Mouse (Mus musculus): ENCODE data around the gene D130043K22Rik. TPM values are rescaled to one million over a fixed set of nuclear protein-coding genes. Genes with fewer than 3 reads are reported as not detected.

The D130043K22Rik gene
- polyA plus RNA-seq, 1 experiment from 2014 or later, result 2.4 TPM

DNA sequence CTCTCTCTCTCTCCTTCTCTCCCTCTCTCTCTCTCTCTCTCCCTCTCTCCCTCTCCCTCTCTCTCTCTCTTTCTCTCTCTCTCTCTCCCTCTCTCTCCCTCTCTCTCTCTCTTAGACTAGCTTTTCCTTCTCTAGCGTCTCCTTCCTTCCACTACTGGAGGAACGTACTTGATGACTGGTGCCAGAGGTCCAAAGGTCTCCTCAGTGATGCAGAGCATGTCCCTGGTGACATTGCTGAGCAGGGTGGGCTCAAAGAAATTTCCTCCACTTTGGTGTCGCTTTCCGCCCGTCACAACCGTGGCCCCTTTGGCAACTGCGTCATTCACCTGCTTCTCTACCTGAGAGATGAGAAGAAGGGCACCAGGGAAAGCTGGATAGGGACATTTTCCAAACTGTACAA, 68.6 kb downstream of the D130043K22Rik start:
- Histone ChIP-seq H3K4me2 (replicated peaks) (no peak overlapping the region), H3K27ac (no peak overlapping the region), H3K9me3 (no peaks in the 10 kb centered on the region), H3K36me3 (peaks cover 24% of the 10 kb centered on the region), H3K4me1 (no peaks in the 10 kb centered on the region), H3K27me3 (replicated peaks) (no peaks in the 10 kb centered on the region), H3K9ac (no peak overlapping the region), H3K4me3 (no peak overlapping the region)
- 91% methylated on average over 7 of the region's 7 CpGs for WGBS
- no peak for ATAC-seq (ENCODE audit: low FRiP score, low read depth)

DNA sequence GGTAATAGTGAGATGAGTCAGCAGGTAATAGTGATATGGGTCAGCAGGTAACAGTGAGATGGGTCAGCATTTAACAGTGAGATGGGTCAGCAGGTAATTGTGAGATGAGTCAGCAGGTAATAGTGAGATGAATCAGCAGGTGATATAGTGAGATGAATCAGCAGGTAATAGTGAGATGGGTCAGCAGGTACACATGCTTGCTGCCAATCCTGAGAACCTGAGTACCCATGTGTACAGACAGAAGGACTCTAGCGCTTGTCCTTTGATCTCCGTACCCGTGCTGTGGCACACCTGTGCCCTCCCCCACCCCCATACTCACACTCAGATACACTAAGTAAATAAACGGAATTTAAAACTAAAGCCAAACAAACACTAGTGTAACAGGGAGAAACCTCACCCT, 70.0 kb downstream of the D130043K22Rik start:
- Histone ChIP-seq H3K27me3 (replicated peaks) (no peaks in the 10 kb centered on the region), H3K4me3 (no peak overlapping the region), H3K4me1 (no peaks in the 10 kb centered on the region), H3K4me2 (replicated peaks) (no peak overlapping the region), H3K36me3 (peaks cover 27% of the 10 kb centered on the region), H3K27ac (no peak overlapping the region), H3K9me3 (no peaks in the 10 kb centered on the region), H3K9ac (no peak overlapping the region)
- no peak for ATAC-seq (ENCODE audit: low FRiP score, low read depth)
- WGBS, result 93% methylated on average over 4 of the region's 4 CpGs

DNA sequence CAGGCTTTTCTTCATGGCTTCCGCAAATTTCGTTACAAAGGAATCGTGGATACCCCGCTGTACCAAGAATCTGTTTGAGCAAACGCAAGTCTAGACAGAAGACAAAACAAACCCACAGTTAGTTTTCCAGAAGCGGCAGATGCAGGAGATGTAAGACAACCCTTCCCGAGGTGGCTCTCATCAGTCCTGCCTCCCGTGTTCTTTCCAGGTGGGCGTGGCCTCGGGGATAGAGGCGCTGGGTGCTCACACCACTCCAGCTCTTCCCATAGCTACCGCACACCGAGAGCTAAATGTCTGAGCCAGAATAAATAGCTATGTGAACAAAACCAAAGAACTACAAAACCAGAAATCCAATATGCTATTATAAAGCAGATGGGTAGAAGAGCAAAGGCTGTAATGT, 70.9 kb downstream of the D130043K22Rik start:
- Histone ChIP-seq H3K4me3 (no peak overlapping the region), H3K27ac (no peak overlapping the region), H3K4me1 (no peaks in the 10 kb centered on the region), H3K9me3 (no peaks in the 10 kb centered on the region), H3K4me2 (replicated peaks) (no peak overlapping the region), H3K27me3 (replicated peaks) (no peaks in the 10 kb centered on the region), H3K9ac (no peak overlapping the region), H3K36me3 (peaks cover 27% of the 10 kb centered on the region)
- ATAC-seq (ENCODE audit: low FRiP score, low read depth), result no peak
- 77% methylated on average over 13 of the region's 13 CpGs for WGBS

DNA sequence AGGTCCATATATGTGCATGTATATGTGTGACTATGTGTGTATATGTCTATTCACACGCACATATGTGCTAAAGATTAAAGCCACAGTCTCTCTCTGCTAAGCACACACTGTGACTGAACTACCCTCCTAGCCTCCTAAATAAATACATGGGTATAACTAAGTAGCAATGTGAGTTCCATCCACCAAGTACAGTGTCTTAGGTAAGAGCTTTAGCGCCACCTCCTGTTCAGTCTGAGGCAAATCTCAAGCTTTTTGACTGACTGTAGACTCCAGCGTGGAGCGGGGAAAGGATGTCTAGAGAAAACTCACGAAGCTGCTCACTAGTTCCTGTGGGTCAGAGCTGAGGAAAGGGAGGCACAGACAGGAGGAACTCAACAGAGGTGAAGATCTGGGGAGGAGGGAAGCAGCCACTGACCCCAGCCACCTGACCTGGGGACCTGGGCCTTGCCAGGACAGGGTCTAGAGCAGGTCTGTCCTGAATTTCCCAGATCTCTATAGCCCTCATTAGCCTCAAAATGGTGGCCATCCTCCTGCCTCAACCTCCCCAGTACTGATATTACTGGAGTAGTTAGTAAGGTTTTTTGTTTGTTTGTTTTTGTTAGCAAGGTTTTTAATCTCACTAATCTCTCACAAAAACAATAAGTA, 75.5 kb downstream of the D130043K22Rik start:
- peak; percentile 48; the same call in 1 of the 2 replicates for ATAC-seq (ENCODE audit: low FRiP score, low read depth)
- H3K4me3 ChIP-seq, result no peak overlapping the region
- H3K36me3 ChIP-seq, result peaks cover 33% of the 10 kb centered on the region; the same call in 1 of the 2 replicates
- no peak overlapping the region for H3K27ac ChIP-seq
- H3K4me2 ChIP-seq (replicated peaks), result no peak overlapping the region
- H3K4me1 ChIP-seq, result no peaks in the 10 kb centered on the region
- H3K9ac ChIP-seq, result no peak overlapping the region
- 28% methylated on average over 5 of the region's 5 CpGs for WGBS
- no peaks in the 10 kb centered on the region for H3K27me3 ChIP-seq (replicated peaks)
- no peaks in the 10 kb centered on the region for H3K9me3 ChIP-seq

DNA sequence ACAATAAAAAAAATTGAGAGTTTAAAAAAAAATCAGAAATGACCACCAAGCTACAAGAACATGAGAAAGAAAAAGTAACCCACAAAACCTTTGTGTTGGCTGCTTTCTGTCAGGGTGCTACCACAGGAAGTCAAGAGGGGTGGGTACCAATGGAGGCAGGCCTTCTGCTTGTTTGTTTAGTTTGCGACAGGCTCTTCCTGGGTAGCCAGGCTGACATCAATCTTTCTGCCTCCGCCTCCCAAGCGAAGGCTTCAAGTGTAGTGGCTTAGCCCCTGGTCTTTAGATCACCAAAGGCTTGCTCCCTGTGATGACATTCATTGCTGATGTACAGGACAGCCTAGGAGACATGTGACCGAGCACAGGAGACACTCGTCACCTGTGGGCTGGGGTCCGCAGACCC, 76.3 kb downstream of the D130043K22Rik start:
- peaks cover 33% of the 10 kb centered on the region; the same call in 1 of the 2 replicates for H3K36me3 ChIP-seq
- ATAC-seq (ENCODE audit: low FRiP score, low read depth), result no peak
- no peak overlapping the region for H3K9ac ChIP-seq
- no peak overlapping the region for H3K4me3 ChIP-seq
- no peak overlapping the region for H3K27ac ChIP-seq
- WGBS, result 77% methylated on average over 6 of the region's 6 CpGs
- H3K4me1 ChIP-seq, result no peaks in the 10 kb centered on the region
- no peak overlapping the region for H3K4me2 ChIP-seq (replicated peaks)
- no peaks in the 10 kb centered on the region for H3K9me3 ChIP-seq
- H3K27me3 ChIP-seq (replicated peaks), result no peaks in the 10 kb centered on the region

DNA sequence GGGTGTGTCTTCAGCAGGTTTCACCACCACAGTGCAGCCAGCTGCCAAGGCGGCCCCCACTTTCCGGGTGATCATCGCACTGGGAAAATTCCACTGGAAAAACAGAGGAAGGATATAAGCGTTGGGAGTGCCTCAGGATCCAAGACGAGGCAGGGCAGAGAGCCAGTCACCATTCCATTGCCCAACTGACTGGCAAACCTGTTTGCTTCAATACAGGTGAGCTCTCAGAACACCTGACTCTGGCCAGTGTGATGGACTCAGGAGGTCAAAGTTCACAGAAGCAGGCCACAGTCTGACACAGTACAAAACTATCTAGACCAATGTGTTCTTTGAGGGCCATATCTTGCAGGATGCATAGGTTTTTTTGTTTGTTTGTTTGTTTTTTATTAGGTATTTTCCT, 79.1 kb downstream of the D130043K22Rik start:
- ATAC-seq (ENCODE audit: low FRiP score, low read depth), result no peak
- 93% methylated on average over 5 of the region's 5 CpGs for WGBS
- no peaks in the 10 kb centered on the region for H3K9me3 ChIP-seq

DNA sequence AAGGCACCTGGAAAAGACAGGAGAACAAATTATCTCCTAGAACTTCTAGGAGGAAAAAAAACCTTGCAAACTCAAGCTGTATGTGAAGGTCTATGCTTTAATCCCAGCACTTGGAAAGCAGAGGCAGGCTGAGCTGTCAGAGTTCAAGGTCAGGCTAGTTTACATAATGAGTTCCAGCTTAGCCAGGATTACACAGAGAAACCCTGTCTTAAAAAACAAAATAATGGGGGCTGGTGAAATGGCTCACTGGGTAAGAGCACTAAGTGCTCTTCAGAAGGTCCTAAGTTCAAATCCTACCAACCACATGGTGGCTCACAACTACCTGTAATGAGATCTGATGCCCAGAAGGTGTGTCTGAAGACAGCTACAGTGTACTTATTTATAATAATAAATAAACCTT, 85.7 kb downstream of the D130043K22Rik start:
- Histone ChIP-seq H3K4me1 (no peaks in the 10 kb centered on the region), H3K9ac (no peak overlapping the region), H3K27me3 (replicated peaks) (no peaks in the 10 kb centered on the region), H3K4me3 (no peak overlapping the region), H3K4me2 (replicated peaks) (no peak overlapping the region), H3K27ac (no peak overlapping the region), H3K36me3 (no peaks in the 10 kb centered on the region), H3K9me3 (no peaks in the 10 kb centered on the region)
- no peak for ATAC-seq (ENCODE audit: low FRiP score, low read depth)

More for the DNA sequence above, 79.1 kb downstream of the D130043K22Rik start:
- Histone ChIP-seq H3K36me3 (peaks cover 24% of the 10 kb centered on the region; the same call in 1 of the 2 replicates), H3K4me3 (no peak overlapping the region), H3K27ac (no peak overlapping the region), H3K27me3 (replicated peaks) (no peaks in the 10 kb centered on the region), H3K4me2 (replicated peaks) (no peak overlapping the region), H3K4me1 (no peaks in the 10 kb centered on the region), H3K9ac (no peak overlapping the region)

DNA sequence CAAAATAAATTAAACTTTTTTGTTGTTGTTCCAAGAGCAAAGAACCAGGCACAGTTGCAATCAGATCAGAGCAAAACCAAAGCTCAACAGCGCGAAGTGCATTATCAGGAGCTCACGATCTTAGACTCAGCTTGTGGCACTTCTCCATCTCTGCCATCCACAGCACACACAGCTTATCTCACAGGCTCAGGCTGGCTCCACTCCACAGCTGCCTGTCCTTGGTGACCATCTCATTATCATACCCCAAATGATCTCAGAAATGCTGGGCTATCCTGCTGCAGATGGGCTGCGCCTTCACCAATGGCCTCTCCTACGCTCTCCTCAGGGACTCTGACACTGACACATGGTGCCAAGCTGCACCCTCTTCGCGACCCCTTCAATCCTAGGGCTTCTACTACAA, 88.3 kb downstream of the D130043K22Rik start:
- no peak overlapping the region for H3K4me2 ChIP-seq (replicated peaks)
- H3K9ac ChIP-seq, result no peak overlapping the region
- H3K4me1 ChIP-seq, result peaks cover 6% of the 10 kb centered on the region; the same call in 1 of the 2 replicates
- no peak overlapping the region for H3K4me3 ChIP-seq
- H3K27me3 ChIP-seq (replicated peaks), result no peaks in the 10 kb centered on the region
- H3K9me3 ChIP-seq, result no peaks in the 10 kb centered on the region
- no peak for ATAC-seq (ENCODE audit: low FRiP score, low read depth)
- 96% methylated on average over 7 of the region's 7 CpGs for WGBS
- no peaks in the 10 kb centered on the region for H3K36me3 ChIP-seq
- no peak overlapping the region for H3K27ac ChIP-seq

DNA sequence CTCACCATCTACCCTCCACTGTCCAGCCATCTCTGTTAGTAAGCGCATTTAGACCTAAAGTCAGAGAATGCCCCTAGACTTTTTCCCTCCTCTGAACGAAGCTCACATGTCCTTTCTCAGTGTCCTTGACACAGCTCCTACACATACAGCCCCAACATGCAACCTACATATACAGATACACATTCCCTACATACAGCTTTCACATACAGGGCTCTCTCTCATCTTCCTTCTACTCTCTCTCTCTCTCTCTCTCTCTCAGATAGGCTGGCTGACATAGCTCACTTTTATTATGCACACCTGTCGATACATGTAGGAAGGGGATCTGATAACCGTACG, 91.8 kb downstream of the D130043K22Rik start:
- WGBS, result 59% methylated on average over 5 of the region's 5 CpGs
- H3K27ac ChIP-seq, result no peak overlapping the region
- peak overlapping the region; percentile 83 for H3K9ac ChIP-seq
- H3K4me3 ChIP-seq, result peak overlapping the region; percentile 84
- no peaks in the 10 kb centered on the region for H3K36me3 ChIP-seq
- peak overlapping the region; percentile 91 for H3K4me2 ChIP-seq (replicated peaks)
- H3K4me1 ChIP-seq, result peaks cover 6% of the 10 kb centered on the region; the same call in 1 of the 2 replicates
- no peaks in the 10 kb centered on the region for H3K9me3 ChIP-seq
- no peaks in the 10 kb centered on the region for H3K27me3 ChIP-seq (replicated peaks)
- peak; percentile 43 for ATAC-seq (ENCODE audit: low FRiP score, low read depth)

DNA sequence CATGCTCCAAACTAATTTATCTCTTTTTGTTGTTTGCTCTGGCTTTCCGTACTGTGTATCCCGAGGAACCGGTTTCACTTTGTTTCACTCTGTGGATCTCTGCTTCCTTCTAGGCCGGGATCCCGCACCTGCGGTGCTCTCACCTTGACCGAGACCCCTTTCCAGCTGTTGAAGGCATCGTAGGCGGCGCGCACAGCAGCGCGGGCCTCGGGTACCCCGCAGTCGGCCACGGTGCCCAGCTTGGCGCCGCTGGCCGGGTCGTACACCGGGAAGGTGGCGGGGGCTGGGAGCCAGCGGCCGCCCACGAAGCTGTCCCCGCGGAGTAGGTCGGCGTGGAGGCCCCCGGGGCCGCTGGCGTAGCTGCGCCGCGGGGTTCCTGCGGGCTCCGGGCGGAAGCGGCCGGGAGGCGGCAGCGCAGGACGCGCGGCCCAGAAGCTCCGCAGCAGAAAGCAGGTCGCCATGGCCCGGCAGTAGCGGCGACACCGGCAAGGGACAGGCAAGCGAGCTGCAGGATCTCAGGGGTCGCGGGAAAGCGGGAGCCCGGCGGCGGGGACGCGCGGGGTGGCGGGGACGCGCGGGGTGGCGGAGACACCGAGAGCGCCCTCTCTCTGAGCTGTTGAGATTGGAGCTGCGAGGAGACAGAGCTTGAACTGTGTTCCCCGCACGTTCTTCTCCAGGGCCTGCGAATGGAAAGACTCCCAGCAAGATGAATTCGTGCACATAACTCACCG, 92.3 kb downstream of the D130043K22Rik start, which contains the start of gene Aldh5a1:
TSS of gene Aldh5a1 (minus strand) at position 554 of the 731 bp plus-strand sequence.
- under 1% methylated on average over 75 of the region's 75 CpGs for WGBS
- peak within 1 kb of the TSS; percentile 91 for H3K4me2 ChIP-seq (replicated peaks)
- no peaks in the 10 kb centered on the region for H3K36me3 ChIP-seq
- peak; percentile 86 for ATAC-seq (ENCODE audit: low FRiP score, low read depth)
- peak within 1 kb of the TSS; percentile 84 for H3K4me3 ChIP-seq
- H3K9ac ChIP-seq, result peak within 1 kb of the TSS; percentile 83
- peak within 1 kb of the TSS; percentile 46; the same call in 1 of the 2 replicates for H3K27ac ChIP-seq
- H3K9me3 ChIP-seq, result no peaks in the 10 kb centered on the region
- no peaks in the 10 kb centered on the region for H3K27me3 ChIP-seq (replicated peaks)
- peaks cover 6% of the 10 kb centered on the region; the same call in 1 of the 2 replicates for H3K4me1 ChIP-seq

DNA sequence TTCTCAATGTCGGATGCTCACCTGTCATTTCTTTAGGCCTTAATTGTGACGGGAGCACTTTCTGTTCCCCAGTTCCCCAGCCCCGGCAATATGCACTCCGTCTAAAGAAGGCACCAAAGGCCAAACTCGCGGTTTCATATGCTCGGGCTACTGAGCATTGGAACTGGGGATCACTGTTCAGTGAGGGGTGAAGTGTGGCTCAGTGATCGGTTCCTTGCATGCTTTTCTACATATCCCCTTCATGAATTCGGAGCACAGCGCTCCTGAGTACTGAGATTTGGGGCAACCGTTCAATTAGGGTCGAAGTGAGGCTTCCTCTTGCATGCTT, 92.9 kb downstream of the D130043K22Rik start:
- WGBS, result 19% methylated on average over 12 of the region's 12 CpGs
- ATAC-seq (ENCODE audit: low FRiP score, low read depth), result no peak; the same call in 1 of the 2 replicates

DNA sequence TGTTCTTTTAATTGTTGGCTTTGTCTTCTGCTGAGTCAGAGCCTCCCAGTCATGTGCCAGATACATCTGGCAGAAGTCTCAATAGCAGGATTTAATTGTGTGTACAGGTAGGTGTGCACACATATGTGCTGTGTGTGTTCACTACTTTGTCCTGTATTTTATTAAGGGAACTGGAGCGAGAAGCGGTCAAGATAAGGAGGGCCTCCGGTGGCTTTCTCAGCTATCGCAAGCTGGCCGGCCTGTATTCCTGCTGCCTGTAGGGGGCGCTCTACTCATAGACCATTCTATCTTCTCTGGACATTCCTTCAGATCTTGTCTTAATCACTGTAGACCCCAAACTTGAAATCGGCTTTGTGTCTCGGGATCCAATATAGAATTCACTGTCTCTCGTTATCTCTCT, 93.7 kb downstream of the D130043K22Rik start:
- Histone ChIP-seq H3K4me3 (no peak overlapping the region), H3K4me2 (replicated peaks) (no peak overlapping the region), H3K36me3 (no peaks in the 10 kb centered on the region), H3K27me3 (replicated peaks) (no peaks in the 10 kb centered on the region), H3K27ac (no peak overlapping the region), H3K9ac (no peak overlapping the region), H3K4me1 (peaks cover 12% of the 10 kb centered on the region), H3K9me3 (no peaks in the 10 kb centered on the region)
- 39% methylated on average over 9 of the region's 9 CpGs for WGBS
- ATAC-seq (ENCODE audit: low FRiP score, low read depth), result no peak

More for the DNA sequence above, 92.9 kb downstream of the D130043K22Rik start:
- peak overlapping the region; percentile 83 for H3K9ac ChIP-seq
- H3K27me3 ChIP-seq (replicated peaks), result no peaks in the 10 kb centered on the region
- no peaks in the 10 kb centered on the region for H3K36me3 ChIP-seq
- H3K4me1 ChIP-seq, result peaks cover 11% of the 10 kb centered on the region
- peak overlapping the region; percentile 84 for H3K4me3 ChIP-seq
- H3K27ac ChIP-seq, result no peak overlapping the region
- peak overlapping the region; percentile 91 for H3K4me2 ChIP-seq (replicated peaks)
- H3K9me3 ChIP-seq, result no peaks in the 10 kb centered on the region
